Mouse (Mus musculus) gastrocnemius, adult 2 months (tissue): ENCODE measurements around the gene Atm. TPM values are rescaled to one million over a fixed set of nuclear protein-coding genes. Genes with fewer than 3 reads are reported as not detected.

ENCODE experiments used
- DNase-seq: peaks from one replicate; pipeline ENCODE4 v3.0.0; 2022
- H3K27ac ChIP-seq: fragments of 200-600 bp; 2 replicates; pipeline ENCODE4 v1.8.1; 2022; ENCODE audit warnings: mild to moderate bottlenecking
- H3K4me3 ChIP-seq: fragments of 200-600 bp; 2 replicates; pipeline ENCODE4 v1.8.1; 2022; ENCODE audit warnings: mild to moderate bottlenecking, moderate library complexity
- CTCF ChIP-seq: fragments of 200-600 bp; IDR thresholded peaks from 2 replicates; pipeline ENCODE4 v1.8.1; 2022; ENCODE audit warnings: antibody characterized with exemption, mild to moderate bottlenecking, moderate library complexity
- intact Hi-C: fragments of 180-260 bp; cut with DNase I; formaldehyde crosslinking; loops from one replicate; pipeline ENCODE4 v1.15.1; 2025
- long read RNA-seq, 2 experiments: library from polyadenylated mRNA; stranded (forward); transcript quantifications; one replicate each; pipeline ENCODE4 v2.0.0; 2021
- total RNA-seq, 2 experiments: library from RNA; stranded (reverse); gene quantifications; 2 replicates each; pipeline ENCODE4 v1.2.3; 2021

Gene Atm
- total RNA-seq = 1 to 10 TPM; 5.7 to 6.7 TPM
- long read RNA-seq, experiment 1 = 0 reads
- long read RNA-seq, experiment 2 = 0 reads

- intact Hi-C loops = loop anchor here (5.0 kb wide), 2 partner anchors 76 to 289 kb away; partner anchors contain the start of genes Acat1 and Ddx10
- Histone ChIP-seq H3K27ac (peak within 1 kb of the TSS; percentile 91), H3K4me3 (peak within 1 kb of the TSS; percentile 84)
- peak; percentile 100 for DNase-seq
- TF ChIP-seq CTCF = peak; percentile 31
These were observed at the start of gene Atm, which contains the start of gene Npat for GRCm38 (mm10) chr9:53536558-53537320. TSS of gene Atm (minus strand) at chr9:53536740. TSS of gene Npat (plus strand) at chr9:53537047.

- Histone ChIP-seq H3K27ac (no peak overlapping the region), H3K4me3 (no peak overlapping the region)
- intact Hi-C loops = no loop called here
- no peak for DNase-seq
- no peak for TF ChIP-seq CTCF
These were observed 45.3 kb upstream of the Atm start for GRCm38 (mm10) chr9:53581870-53582269.

DNA sequence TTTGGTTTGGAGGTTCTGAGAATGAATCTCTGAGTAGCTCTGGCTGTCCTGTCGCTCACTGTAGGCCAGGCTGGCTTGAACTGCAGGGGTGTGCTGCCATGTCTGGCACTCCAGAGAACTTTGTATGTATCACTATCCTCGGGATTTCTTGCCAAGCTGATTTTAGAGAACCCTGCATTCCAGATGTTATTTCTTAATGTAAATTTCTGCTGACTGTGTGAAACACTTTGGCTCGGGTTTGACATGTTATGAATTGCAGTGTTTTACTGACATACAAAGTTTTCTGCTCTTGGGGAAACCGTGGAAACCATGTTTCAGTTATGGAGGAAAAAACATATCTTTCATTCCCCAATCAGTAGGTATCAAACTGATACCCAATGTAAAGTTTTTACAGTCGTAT is 39.2 kb upstream of the Atm start:
- H3K27ac ChIP-seq = no peak overlapping the region
- DNase-seq = no peak
- intact Hi-C loops = no loop called here
- no peak overlapping the region for H3K4me3 ChIP-seq
- TF ChIP-seq CTCF = no peak

DNA sequence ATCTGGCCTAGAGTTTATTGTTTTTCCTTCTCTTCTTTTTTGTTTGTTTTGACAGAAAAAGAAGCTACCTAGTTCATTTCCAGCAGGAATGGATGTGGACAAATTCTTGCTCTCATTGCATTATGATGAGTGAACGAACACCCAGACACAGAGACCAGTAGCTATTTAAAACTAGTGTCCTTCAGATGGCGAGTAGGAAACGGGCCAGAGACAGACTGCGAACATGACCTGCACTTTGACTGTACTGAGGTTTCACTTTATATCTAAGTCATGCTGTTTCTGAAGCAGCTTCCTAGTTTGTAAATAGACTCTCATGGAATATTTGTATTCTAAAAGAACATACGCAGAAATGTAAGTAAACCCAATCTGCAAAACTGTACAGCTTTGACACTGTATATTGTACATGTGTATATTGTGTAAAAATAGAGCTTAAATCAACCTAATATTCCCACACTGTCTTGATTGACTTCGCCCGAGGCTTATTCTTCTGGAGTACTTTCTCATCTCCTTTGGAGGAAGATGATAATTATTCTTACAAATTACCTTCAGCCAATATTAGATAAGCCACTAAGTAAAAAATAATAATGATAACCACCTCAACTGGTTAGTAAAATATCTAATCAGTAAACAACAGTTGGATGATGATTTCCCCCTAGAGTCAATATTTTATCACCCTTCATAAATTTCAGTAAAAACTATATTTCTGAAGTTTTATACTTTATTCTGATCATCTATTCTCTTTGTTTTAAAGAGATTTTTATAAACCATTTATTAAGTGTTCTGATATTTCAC is 36.2 kb upstream of the Atm start:
- peak; percentile 72 for DNase-seq
- intact Hi-C loops = no loop called here
- H3K27ac ChIP-seq = peak overlapping the region; percentile 81
- TF ChIP-seq CTCF = no peak
- H3K4me3 ChIP-seq = peak overlapping the region; percentile 42

DNA sequence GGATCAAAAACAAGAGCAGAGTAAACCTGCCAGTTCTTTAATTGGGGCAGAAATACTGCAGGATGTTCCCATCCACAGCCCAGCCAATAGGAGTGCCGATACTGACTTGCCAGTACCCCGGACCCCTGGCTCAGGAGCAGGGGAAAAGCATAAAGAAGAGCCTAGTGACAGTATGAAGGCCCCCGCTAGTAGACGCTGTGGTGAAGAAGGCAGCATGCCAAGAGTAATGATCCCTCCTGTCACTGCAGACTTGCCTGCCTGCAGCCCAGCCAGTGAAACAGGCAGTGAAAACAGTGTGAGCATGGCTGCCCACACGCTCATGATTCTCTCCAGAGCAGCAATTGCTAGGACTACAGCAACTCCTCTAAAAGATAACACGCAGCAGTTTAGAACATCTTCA is 34.1 kb upstream of the Atm start:
- no peak overlapping the region for H3K27ac ChIP-seq
- intact Hi-C loops = no loop called here
- TF ChIP-seq CTCF = no peak; the same call in 1 of the 2 replicates
- no peak overlapping the region for H3K4me3 ChIP-seq
- peak; percentile 20 for DNase-seq

GRCm38 (mm10) chr9:53537336-53537965 is 911 bp upstream of the Atm start:
- intact Hi-C loops = loop anchor here (5.0 kb wide), 2 partner anchors 75 to 290 kb away; partner anchors contain the start of genes Acat1 and Ddx10
- peak overlapping the region; percentile 84 for H3K4me3 ChIP-seq
- DNase-seq = no peak
- peak overlapping the region; percentile 91 for H3K27ac ChIP-seq
- no peak for TF ChIP-seq CTCF

DNA sequence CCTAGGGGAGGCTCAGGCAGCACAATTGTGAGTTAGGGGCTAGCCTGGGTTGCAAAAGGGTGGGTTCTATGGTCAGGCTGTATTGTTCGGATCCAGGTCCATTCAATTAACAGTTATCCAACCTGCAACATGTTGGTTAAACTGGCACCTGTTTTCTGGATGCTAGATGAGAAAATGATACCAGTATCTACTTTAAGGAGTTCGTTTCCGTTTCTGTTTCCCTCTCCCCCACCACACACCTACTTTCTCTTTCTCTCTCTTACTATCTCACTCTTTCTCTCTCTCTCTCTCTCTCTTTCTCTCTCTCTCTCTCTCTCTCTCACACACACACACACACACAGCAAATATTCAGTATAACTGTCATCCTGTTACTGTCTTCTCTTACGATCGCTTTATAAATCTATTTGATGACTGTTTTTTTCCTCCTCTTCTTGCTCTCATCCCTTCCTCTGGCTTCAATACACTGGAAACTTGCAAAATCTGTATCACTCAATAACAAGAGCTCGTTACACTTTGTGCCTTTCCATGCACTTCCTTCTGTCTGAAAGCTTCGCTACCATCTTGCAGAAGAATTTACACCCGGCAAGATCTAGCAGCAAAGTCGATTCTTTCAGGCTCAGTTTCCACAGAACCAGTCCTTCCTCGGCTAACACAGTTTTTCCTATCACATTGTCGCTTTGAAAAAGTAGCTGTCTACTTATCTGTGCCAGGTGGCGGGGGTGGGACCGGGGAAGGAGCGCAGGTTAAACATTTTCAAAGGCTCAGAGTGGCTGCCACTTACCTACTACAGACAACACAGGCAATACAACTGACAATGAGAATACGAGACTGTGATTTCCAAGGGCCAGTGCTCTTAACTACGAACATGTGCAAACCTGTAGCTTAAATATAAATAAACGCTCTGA is 872 bp downstream of the Atm start:
- peak overlapping the region; percentile 84 for H3K4me3 ChIP-seq
- intact Hi-C loops = loop anchor here (5.0 kb wide), 2 partner anchors 77 to 288 kb away; partner anchors contain the start of genes Acat1 and Ddx10
- H3K27ac ChIP-seq = peak overlapping the region; percentile 91
- DNase-seq = no peak
- no peak for TF ChIP-seq CTCF

- H3K4me3 ChIP-seq = no peak overlapping the region
- no peak overlapping the region for H3K27ac ChIP-seq
- no peak for TF ChIP-seq CTCF
- DNase-seq = no peak
- intact Hi-C loops = no loop called here
These were observed 19.0 kb downstream of the Atm start for GRCm38 (mm10) chr9:53517373-53518009.

- no peak overlapping the region for H3K27ac ChIP-seq
- no peak for TF ChIP-seq CTCF
- no peak overlapping the region for H3K4me3 ChIP-seq
- intact Hi-C loops = no loop called here
- no peak for DNase-seq
These were observed 22.4 kb downstream of the Atm start for GRCm38 (mm10) chr9:53514091-53514490.

GRCm38 (mm10) chr9:53508053-53508452 is 28.5 kb downstream of the Atm start:
- TF ChIP-seq CTCF = no peak
- no peak for DNase-seq
- intact Hi-C loops = no loop called here
- Histone ChIP-seq H3K27ac (no peak overlapping the region), H3K4me3 (no peak overlapping the region)

GRCm38 (mm10) chr9:53485886-53486285 is 50.7 kb downstream of the Atm start:
- Histone ChIP-seq H3K27ac (no peak overlapping the region), H3K4me3 (no peak overlapping the region)
- TF ChIP-seq CTCF = no peak
- intact Hi-C loops = loop anchor here (10.0 kb wide), 1 partner anchor 159 kb away; no protein-coding TSS in a partner anchor
- no peak for DNase-seq
